Mouse (Mus musculus) heart, adult 2 months (tissue): ENCODE measurements around the gene Syt11. TPM values are rescaled to one million over a fixed set of nuclear protein-coding genes. Genes with fewer than 3 reads are reported as not detected.

Source experiments
- DNase-seq, 2 experiments: peaks; one replicate each; pipeline ENCODE4 v3.0.0; 2021
- H3K27ac ChIP-seq: fragments of 200-600 bp; 2 replicates; pipeline ENCODE4 v1.8.1; 2022
- H3K27me3 ChIP-seq: fragments of 200-500 bp; 2 replicates; pipeline ENCODE4 v1.6.1; 2012; ENCODE audit warnings: mild to moderate bottlenecking, low read length, inconsistent platforms, mixed read lengths; ENCODE audit not compliant: control insufficient read depth, insufficient read depth
- H3K36me3 ChIP-seq: fragments of 200-500 bp; 2 replicates; pipeline ENCODE4 v1.6.1; 2012; ENCODE audit warnings: low read length, inconsistent platforms; ENCODE audit not compliant: control insufficient read depth, insufficient read depth
- H3K4me1 ChIP-seq: fragments of 200-500 bp; 2 replicates; pipeline ENCODE4 v1.6.1; 2011; ENCODE audit warnings: low read length; ENCODE audit not compliant: control insufficient read depth, insufficient read depth
- H3K4me3 ChIP-seq: fragments of 200-600 bp; 2 replicates; pipeline ENCODE4 v1.8.1; 2022
- H3K79me2 ChIP-seq: fragments of 200-500 bp; replicated peaks from 2 replicates; pipeline ENCODE4 v1.6.1; 2012; ENCODE audit warnings: mild to moderate bottlenecking, inconsistent platforms, low read length, moderate library complexity, mixed read lengths; ENCODE audit not compliant: control insufficient read depth, insufficient read depth
- H3K9ac ChIP-seq: fragments of 200-500 bp; 2 replicates; pipeline ENCODE4 v1.6.1; 2012; ENCODE audit warnings: low read depth, mild to moderate bottlenecking, control low read depth, inconsistent platforms, low read length, mixed read lengths
- CTCF ChIP-seq: fragments of 200-600 bp; IDR thresholded peaks from 2 replicates; pipeline ENCODE4 v1.8.1; 2022; ENCODE audit warnings: antibody characterized with exemption, mild to moderate bottlenecking, moderate library complexity
- EP300 ChIP-seq: fragments of 200-500 bp; IDR thresholded peaks from 2 replicates; pipeline ENCODE4 v1.6.1; 2011; ENCODE audit warnings: low read depth, low read length, control low read depth; ENCODE audit not compliant: insufficient read depth
- POLR2A ChIP-seq: fragments of 200-500 bp; IDR thresholded peaks from 2 replicates; pipeline ENCODE4 v1.6.1; 2011; ENCODE audit warnings: mild to moderate bottlenecking, low read depth, low read length, control low read depth; ENCODE audit not compliant: insufficient read depth
- WGBS: fragments of 180-500 bp; shearing (Covaris S2); methylation state at CpG from one replicate; pipeline ENCODE4 v1.1.7; 2018; 5-methylcytosine and 5-hydroxymethylcytosine counted together
- intact Hi-C: fragments of 180-260 bp; cut with DNase I; formaldehyde crosslinking; loops from one replicate; pipeline ENCODE4 v1.15.1; 2025
- polyA plus RNA-seq: library from polyadenylated mRNA; depleted of rRNA; stranded (reverse); fragments of >200 nt; gene quantifications from 2 replicates; pipeline ENCODE4 v1.2.3, GENCODE M21; 2012; rRNA removed
- total RNA-seq, 2 experiments: library from RNA; stranded (reverse); gene quantifications; 2 replicates each; pipeline ENCODE4 v1.2.3; 2021

Gene Syt11
- total and polyA plus RNA-seq, 3 experiments: 6.6 to 10.2 (median 7.9) TPM

- H3K4me1 ChIP-seq: 0 out of 2 replicates have a peak, but pooled peaks cover 2% of the 10 kb centered on the region
- TF ChIP-seq POLR2A (no peak), CTCF (no peak), EP300 (no peak)
- H3K79me2 ChIP-seq: no peaks in the 10 kb centered on the region
- H3K27me3 ChIP-seq: no peaks in the 10 kb centered on the region
- DNase-seq: peak in 1 of 2 experiments; percentile 16
- intact Hi-C loops: loop anchor here (10.0 kb wide), 1 partner anchor 335 kb away; no protein-coding TSS in a partner anchor
- WGBS: 67% methylated on average over 3 of the region's 3 CpGs
- H3K4me3 ChIP-seq: no peak overlapping the region
- peak overlapping the region; percentile 71; the same call in 1 of the 2 replicates for H3K27ac ChIP-seq
- H3K36me3 ChIP-seq: peaks cover 46% of the 10 kb centered on the region
- H3K9ac ChIP-seq: no peak overlapping the region
Observed at GRCm38 (mm10) chr3:88700247-88700646, 74.7 kb downstream of the Syt11 start.

- no peak for TF ChIP-seq EP300
- no peak for TF ChIP-seq CTCF
- TF ChIP-seq POLR2A: no peak
- H3K4me3 ChIP-seq: no peak overlapping the region
Observed at GRCm38 (mm10) chr3:88698834-88699233, 76.1 kb downstream of the Syt11 start.

GRCm38 (mm10) chr3:88698051-88698450, 76.9 kb downstream of the Syt11 start:
- intact Hi-C loops: no loop called here
- Histone ChIP-seq H3K4me1 (0 out of 2 replicates have a peak, but pooled peaks cover 2% of the 10 kb centered on the region), H3K27me3 (no peaks in the 10 kb centered on the region), H3K27ac (no peak overlapping the region), H3K79me2 (no peaks in the 10 kb centered on the region), H3K36me3 (peaks cover 55% of the 10 kb centered on the region), H3K9ac (no peak overlapping the region), H3K4me3 (no peak overlapping the region)
- no peak for DNase-seq
- 100% methylated on average over 1 of the region's 1 CpGs for WGBS
- TF ChIP-seq CTCF: no peak

More at GRCm38 (mm10) chr3:88698834-88699233, 76.1 kb downstream of the Syt11 start:
- H3K79me2 ChIP-seq: no peaks in the 10 kb centered on the region
- peaks cover 51% of the 10 kb centered on the region for H3K36me3 ChIP-seq
- H3K9ac ChIP-seq: no peak overlapping the region
- 92% methylated on average over 6 of the region's 6 CpGs for WGBS
- no peak for DNase-seq
- intact Hi-C loops: no loop called here
- no peaks in the 10 kb centered on the region for H3K27me3 ChIP-seq
- 0 out of 2 replicates have a peak, but pooled peaks cover 2% of the 10 kb centered on the region for H3K4me1 ChIP-seq
- H3K27ac ChIP-seq: no peak overlapping the region

GRCm38 (mm10) chr3:88695545-88695944, 79.4 kb downstream of the Syt11 start:
- TF ChIP-seq POLR2A (no peak), CTCF (peak; percentile 42), EP300 (no peak)
- intact Hi-C loops: no loop called here
- H3K9ac ChIP-seq: no peak overlapping the region

More at GRCm38 (mm10) chr3:88695545-88695944, 79.4 kb downstream of the Syt11 start:
- Histone ChIP-seq H3K4me3 (no peak overlapping the region), H3K4me1 (0 out of 2 replicates have a peak, but pooled peaks cover 2% of the 10 kb centered on the region), H3K27ac (no peak overlapping the region), H3K36me3 (peaks cover 46% of the 10 kb centered on the region), H3K79me2 (no peaks in the 10 kb centered on the region), H3K27me3 (no peaks in the 10 kb centered on the region)
- DNase-seq: no peak

Other genes with a start within 250 kb of the Syt11 start
- under 1 TPM; 0.42 to 0.45 TPM for gene Mex3a, start 242.8 kb downstream of the Syt11 start, total RNA-seq
- 0.27 and 0.59 TPM in 2 replicates for gene Mex3a, start 242.8 kb downstream of the Syt11 start, polyA plus RNA-seq
- not detected for gene Rab25, start 226.9 kb downstream of the Syt11 start, total RNA-seq
- gene Rab25, start 226.9 kb downstream of the Syt11 start, polyA plus RNA-seq: 2.2 TPM in 1 of 2 replicates, not detected in the other
- gene Lamtor2, start 222.1 kb downstream of the Syt11 start, total RNA-seq: 100 to 1,000 TPM in 1 of 2 experiments, 10 to 100 TPM in 1; 94.3 to 104 TPM
- gene Lamtor2, start 222.1 kb downstream of the Syt11 start, polyA plus RNA-seq: 118 TPM in 2 replicates
- 10 to 100 TPM; 70.1 to 76.5 TPM for gene Ubqln4, start 221.4 kb downstream of the Syt11 start, total RNA-seq
- gene Ubqln4, start 221.4 kb downstream of the Syt11 start, polyA plus RNA-seq: 69.3 and 86.7 TPM in 2 replicates
- 10 to 100 TPM; 65.3 to 67.6 TPM for gene Ssr2, start 199.3 kb downstream of the Syt11 start, total RNA-seq
- 80.0 and 115 TPM in 2 replicates for gene Ssr2, start 199.3 kb downstream of the Syt11 start, polyA plus RNA-seq
- 10 to 100 TPM; 37.3 to 37.5 TPM for gene Arhgef2, start 169.2 kb downstream of the Syt11 start, total RNA-seq
- gene Arhgef2, start 169.2 kb downstream of the Syt11 start, polyA plus RNA-seq: 51.0 and 53.4 TPM in 2 replicates
- gene Rxfp4, start 122.0 kb downstream of the Syt11 start, total RNA-seq: not detected
- 0.41 TPM in 1 of 2 replicates, not detected in the other for gene Rxfp4, start 122.0 kb downstream of the Syt11 start, polyA plus RNA-seq
- gene Khdc4, start 89.4 kb downstream of the Syt11 start, total RNA-seq: 10 to 100 TPM; 24.9 to 25.7 TPM
- gene Khdc4, start 89.4 kb downstream of the Syt11 start, polyA plus RNA-seq: 29.9 and 46.1 TPM in 2 replicates
- 10 to 100 TPM; 57.0 to 66.6 TPM for gene Rit1, start 58.3 kb downstream of the Syt11 start, total RNA-seq
- 98.3 and 112 TPM in 2 replicates for gene Rit1, start 58.3 kb downstream of the Syt11 start, polyA plus RNA-seq
- gene Gon4l, start 60.1 kb upstream of the Syt11 start, total RNA-seq: 10 to 100 TPM; 19.9 to 24.3 TPM
- 10.7 and 15.8 TPM in 2 replicates for gene Gon4l, start 60.1 kb upstream of the Syt11 start, polyA plus RNA-seq
- gene Msto1, start 138.8 kb upstream of the Syt11 start, total RNA-seq: 10 to 100 TPM; 12.4 to 12.6 TPM
- gene Msto1, start 138.8 kb upstream of the Syt11 start, polyA plus RNA-seq: 21.6 and 22.1 TPM in 2 replicates
- 10 to 100 TPM; 36.4 to 41.1 TPM for gene Ash1l, start 175.5 kb upstream of the Syt11 start, total RNA-seq
- gene Ash1l, start 175.5 kb upstream of the Syt11 start, polyA plus RNA-seq: 6.9 and 14.0 TPM in 2 replicates
- gene Dap3, start 176.0 kb upstream of the Syt11 start, total RNA-seq: 100 to 1,000 TPM; 134 to 153 TPM
- 66.5 and 98.1 TPM in 2 replicates for gene Dap3, start 176.0 kb upstream of the Syt11 start, polyA plus RNA-seq